Mouse (Mus musculus) urinary bladder, postnatal 0 days (tissue): ENCODE measurements around the gene Gpat2. TPM values are rescaled to one million over a fixed set of nuclear protein-coding genes. Genes with fewer than 3 reads are reported as not detected.

Experiments
- polyA plus RNA-seq: library from polyadenylated mRNA; unstranded; fragments of >200 nt; fragmentation: Nextera tagmentation; extraction: Ambion mirVana; gene quantifications from 2 replicates; pipeline ENCODE4 v1.2.1, GENCODE M21; 2015

The Gpat2 gene
- polyA plus RNA-seq: 0.21 and 0.23 TPM in 2 replicates

DNA sequence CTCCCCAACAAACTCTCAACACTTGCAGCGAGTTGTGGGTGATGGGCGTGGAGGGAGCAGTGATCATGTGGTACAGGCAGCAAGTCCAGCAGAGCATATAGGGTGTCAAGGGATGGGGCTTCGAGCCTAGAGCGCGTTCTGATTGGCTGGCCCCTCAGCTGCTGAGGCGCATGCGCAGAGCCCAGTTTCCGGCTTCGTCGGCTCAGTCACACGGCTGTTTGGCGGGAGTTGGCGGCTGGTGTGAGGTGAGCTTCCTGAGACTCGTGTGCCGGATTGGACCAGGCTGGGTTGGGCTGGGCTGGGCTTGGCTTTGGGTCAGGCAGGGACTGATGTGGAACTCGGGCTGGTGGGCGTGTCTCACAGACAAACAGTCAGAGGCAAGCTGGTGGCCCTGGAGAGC is at the start of gene Gpat2:
Gpat2 (plus strand) TSS at position 223 of the 400 bp plus-strand sequence.

DNA sequence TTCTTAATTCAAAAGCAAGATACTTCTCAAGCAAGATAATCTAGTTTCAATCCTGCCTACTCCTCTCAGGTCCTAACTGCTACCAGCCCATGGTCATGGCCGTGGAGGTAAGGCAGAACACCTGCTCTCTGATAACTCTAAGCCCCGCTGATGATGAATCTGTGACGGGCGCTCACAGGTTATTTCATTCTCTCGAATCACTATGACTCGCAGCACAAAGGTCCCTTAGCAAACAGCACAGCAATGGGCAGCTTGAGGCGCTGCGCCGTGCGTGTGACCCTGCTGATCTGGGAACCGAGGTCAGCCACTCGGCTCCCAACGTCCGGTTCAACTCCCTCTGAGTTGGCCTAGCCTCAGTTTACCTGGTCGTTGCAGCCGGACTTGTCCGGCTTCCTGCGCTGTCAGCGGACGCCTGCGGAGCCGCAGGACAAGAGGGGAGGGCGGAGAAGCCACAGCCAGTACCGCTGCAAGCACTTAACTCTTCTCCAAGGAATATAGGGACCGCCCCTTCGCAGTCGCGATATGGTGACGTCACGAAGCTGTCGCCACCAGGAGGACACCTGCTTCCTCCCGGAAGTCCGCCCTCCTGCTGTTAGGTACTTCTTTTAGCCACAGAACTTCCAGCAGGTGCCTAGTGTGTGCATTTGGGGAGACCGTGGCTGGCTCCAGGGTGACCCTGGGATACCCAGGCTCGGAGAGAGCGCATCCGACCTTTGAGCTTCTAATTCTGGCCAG is 19.2 kb downstream of the Gpat2 start, which contains the start of gene Fahd2a:
Fahd2a (minus strand) TSS at position 511 of the 735 bp plus-strand sequence.

Other genes starting within 250 kb of the Gpat2 start
- 2.3 and 2.7 TPM in 2 replicates for gene 1810024B03Rik, start 216.9 kb upstream of the Gpat2 start, polyA plus RNA-seq
- 18.9 and 19.8 TPM in 2 replicates for gene Snrnp200, start 216.8 kb upstream of the Gpat2 start, polyA plus RNA-seq
- gene Ciao1, start 177.4 kb upstream of the Gpat2 start, polyA plus RNA-seq: 36.1 and 42.2 TPM in 2 replicates
- gene Tmem127, start 177.3 kb upstream of the Gpat2 start, polyA plus RNA-seq: 24.2 and 24.4 TPM in 2 replicates
- 37.0 and 38.7 TPM in 2 replicates for gene Stard7, start 155.0 kb upstream of the Gpat2 start, polyA plus RNA-seq
- 3.1 and 3.2 TPM in 2 replicates for gene Dusp2, start 89.0 kb upstream of the Gpat2 start, polyA plus RNA-seq
- not detected in 2 replicates for gene Astl, start 86.6 kb upstream of the Gpat2 start, polyA plus RNA-seq
- 0.66 and 0.82 TPM in 2 replicates for gene Adra2b, start 62.0 kb upstream of the Gpat2 start, polyA plus RNA-seq
- gene Fahd2a, start 19.4 kb downstream of the Gpat2 start, polyA plus RNA-seq: 20.4 and 22.1 TPM in 2 replicates
- gene Kcnip3, start 96.9 kb downstream of the Gpat2 start, polyA plus RNA-seq: 10.5 and 12.3 TPM in 2 replicates
- 25.0 and 30.1 TPM in 2 replicates for gene Prom2, start 116.3 kb downstream of the Gpat2 start, polyA plus RNA-seq
- 2.0 and 2.1 TPM in 2 replicates for gene Zfp661, start 161.9 kb downstream of the Gpat2 start, polyA plus RNA-seq
- 75.0 and 85.2 TPM in 2 replicates for gene Mrps5, start 162.0 kb downstream of the Gpat2 start, polyA plus RNA-seq
- gene Mal, start 231.5 kb downstream of the Gpat2 start, polyA plus RNA-seq: 126 and 139 TPM in 2 replicates